Mouse (Mus musculus) heart, postnatal 0 days (tissue): ENCODE measurements around the gene Large1. TPM values are rescaled to one million over a fixed set of nuclear protein-coding genes. Genes with fewer than 3 reads are reported as not detected.
"Not testable (repeated sequence)": the region's sequence is repeated elsewhere in the genome, so short reads cannot be mapped to it uniquely, and the experiment has no call there.

ENCODE experiments used
- ATAC-seq: fragments of 200-750 bp; cut with Nextera tagmentation; 2 replicates; pipeline ENCODE4 v1.8.0; 2017; ENCODE audit warnings: low read depth, moderate number of reproducible peaks, moderate library complexity; ENCODE audit not compliant: insufficient read depth
- DNase-seq: peaks from one replicate; pipeline ENCODE4 v3.0.0-alpha.2; 2016; ENCODE audit warnings: low spot score
- H3K27ac ChIP-seq: fragments of 300-500 bp; sonication (generic); 2 replicates; pipeline ENCODE4 v1.5.1; 2014; ENCODE audit warnings: low read depth, mild to moderate bottlenecking
- H3K27me3 ChIP-seq: fragments of 300-500 bp; sonication (generic); 2 replicates; pipeline ENCODE4 v1.6.1; 2014; ENCODE audit warnings: low read length, mixed read lengths; ENCODE audit not compliant: control insufficient read depth, insufficient read depth
- H3K36me3 ChIP-seq: fragments of 300-500 bp; sonication (generic); replicated peaks from 2 replicates; pipeline ENCODE4 v1.6.1; 2014; ENCODE audit warnings: low read length, mixed read lengths; ENCODE audit not compliant: control insufficient read depth, insufficient read depth
- H3K4me1 ChIP-seq: fragments of 300-500 bp; sonication (generic); 2 replicates; pipeline ENCODE4 v1.6.1; 2014; ENCODE audit warnings: antibody characterized with exemption; ENCODE audit not compliant: control insufficient read depth, insufficient read depth
- H3K4me2 ChIP-seq: fragments of 300-500 bp; sonication (generic); 2 replicates; pipeline ENCODE4 v1.6.1; 2014; ENCODE audit warnings: low read depth, mild to moderate bottlenecking, low read length, moderate library complexity
- H3K4me3 ChIP-seq: fragments of 300-500 bp; sonication (generic); 2 replicates; pipeline ENCODE4 v1.5.1; 2014; ENCODE audit warnings: low read depth, low read length
- H3K9ac ChIP-seq: fragments of 300-500 bp; sonication (generic); replicated peaks from 2 replicates; pipeline ENCODE4 v1.6.1; 2014; ENCODE audit warnings: low read depth, low read length, mixed read lengths
- H3K9me3 ChIP-seq: fragments of 300-500 bp; sonication (generic); replicated peaks from 2 replicates; pipeline ENCODE4 v1.6.1; 2016; ENCODE audit warnings: low read length; ENCODE audit not compliant: control insufficient read depth
- CTCF ChIP-seq: IDR thresholded peaks from 2 replicates; pipeline ENCODE4 v1.5.1; 2016; ENCODE audit warnings: antibody characterized with exemption, control low read depth, low read depth
- EP300 ChIP-seq: IDR thresholded peaks from 2 replicates; pipeline ENCODE4 v1.6.1; 2016; ENCODE audit warnings: antibody characterized with exemption, low read depth
- WGBS: fragments of 180-500 bp; shearing (Covaris S2); extraction: QIAGEN DNeasy Blood & Tissue Kit; methylation state at CpG from one replicate; pipeline ENCODE4 v1.1.7; 2014; 5-methylcytosine and 5-hydroxymethylcytosine counted together
- polyA plus RNA-seq: library from polyadenylated mRNA; unstranded; fragments of >200 nt; fragmentation: Nextera tagmentation; extraction: Ambion mirVana; gene quantifications from 2 replicates; pipeline ENCODE4 v1.2.1, GENCODE M21; 2015
- total RNA-seq: library from RNA; depleted of rRNA; stranded (reverse); fragments of >200 nt; gene quantifications from 2 replicates; pipeline ENCODE4 v1.2.3, GENCODE M21; 2014; ENCODE audit warnings: low replicate concordance

Large1 gene
- total and polyA plus RNA-seq, 2 experiments from 2014 or later: 5.9 to 41.0 TPM

DNA sequence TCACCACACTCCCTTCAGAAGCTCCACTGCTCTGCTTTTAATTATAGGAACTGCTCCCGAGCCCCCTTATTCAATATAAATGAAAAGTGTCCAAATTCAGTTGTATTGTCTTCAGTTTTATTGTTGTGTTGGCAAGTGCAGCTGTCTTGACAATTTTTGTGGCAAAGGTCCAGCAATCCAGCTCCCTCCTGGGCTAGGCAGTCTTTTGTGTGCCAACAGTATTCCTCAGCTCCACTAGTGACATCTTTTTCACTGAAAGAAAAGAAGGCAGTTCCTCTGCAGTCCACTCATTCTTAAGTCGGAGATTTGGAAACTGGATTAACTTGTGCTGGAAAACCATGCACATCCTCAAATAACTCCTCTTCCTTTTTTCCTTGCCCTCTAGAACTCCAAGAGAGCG, 25.3 kb downstream of the Large1 start:
- 80% methylated on average over 3 of the region's 3 CpGs for WGBS
- H3K27ac ChIP-seq: no peak overlapping the region
- ATAC-seq (no peak), DNase-seq (no peak)
- no peaks in the 10 kb centered on the region for H3K27me3 ChIP-seq
- H3K4me2 ChIP-seq: no peak overlapping the region
- TF ChIP-seq CTCF: no peak
- no peak for TF ChIP-seq EP300
- H3K4me1 ChIP-seq: no peaks in the 10 kb centered on the region
- H3K9me3 ChIP-seq: no peaks in the 10 kb centered on the region
- no peak overlapping the region for H3K4me3 ChIP-seq
- H3K9ac ChIP-seq: no peak overlapping the region
- no peaks in the 10 kb centered on the region; the same call in 1 of the 2 replicates for H3K36me3 ChIP-seq

DNA sequence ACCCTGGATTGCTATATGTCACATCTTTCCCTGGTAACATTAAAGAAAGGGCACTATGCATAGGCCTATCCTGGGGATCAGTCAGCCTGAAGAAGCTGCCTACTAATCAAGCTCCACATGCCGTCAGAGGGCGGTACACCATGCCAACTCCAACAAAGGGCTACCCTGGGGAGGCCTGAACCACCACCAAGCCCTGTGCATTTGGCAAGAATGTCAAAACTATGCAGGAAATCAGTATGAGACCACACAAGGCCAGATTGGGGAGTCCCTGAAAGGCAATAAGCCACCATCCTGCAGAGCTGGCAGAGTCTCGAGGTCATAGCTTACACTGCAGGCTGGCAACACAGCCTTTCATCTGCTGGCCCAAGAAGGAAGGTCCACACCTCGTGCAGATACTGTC, 28.7 kb downstream of the Large1 start:
- Histone ChIP-seq H3K9ac (no peak overlapping the region), H3K27me3 (no peaks in the 10 kb centered on the region), H3K4me3 (no peak overlapping the region), H3K4me1 (no peaks in the 10 kb centered on the region), H3K36me3 (no peaks in the 10 kb centered on the region), H3K9me3 (no peaks in the 10 kb centered on the region), H3K4me2 (no peak overlapping the region), H3K27ac (no peak overlapping the region)
- TF ChIP-seq EP300: no peak
- TF ChIP-seq CTCF: no peak
- no peak for DNase-seq
- 67% methylated on average over 4 of the region's 4 CpGs for whole genome bisulfite sequencing
- no peak for ATAC-seq

DNA sequence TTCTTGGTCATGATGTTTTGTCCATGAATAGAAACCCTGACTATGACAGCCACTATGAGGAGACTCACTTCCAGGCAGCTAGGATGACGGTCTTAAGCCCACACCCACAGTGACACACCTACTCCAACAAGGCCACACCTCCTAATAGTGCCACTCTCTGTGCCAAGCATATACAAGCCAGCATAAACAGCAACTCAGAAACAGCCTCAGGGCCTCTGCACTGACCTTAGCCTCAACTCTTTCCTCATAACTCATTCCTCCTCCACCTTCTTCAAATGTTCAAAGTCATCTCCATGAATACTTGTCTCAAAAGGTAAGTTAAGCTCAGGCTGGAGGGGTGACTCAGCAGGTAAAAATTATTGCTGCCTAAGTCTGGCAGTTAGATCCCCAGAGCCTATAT, 29.7 kb downstream of the Large1 start:
- H3K4me2 ChIP-seq: no peak overlapping the region
- DNase-seq: no peak
- no peaks in the 10 kb centered on the region for H3K36me3 ChIP-seq
- no peaks in the 10 kb centered on the region for H3K27me3 ChIP-seq
- no peaks in the 10 kb centered on the region for H3K9me3 ChIP-seq
- WGBS: 81% methylated on average over 1 of the region's 1 CpGs
- TF ChIP-seq EP300: no peak
- ATAC-seq: no peak
- H3K4me1 ChIP-seq: no peaks in the 10 kb centered on the region
- no peak overlapping the region for H3K4me3 ChIP-seq
- no peak overlapping the region for H3K27ac ChIP-seq
- H3K9ac ChIP-seq: no peak overlapping the region

DNA sequence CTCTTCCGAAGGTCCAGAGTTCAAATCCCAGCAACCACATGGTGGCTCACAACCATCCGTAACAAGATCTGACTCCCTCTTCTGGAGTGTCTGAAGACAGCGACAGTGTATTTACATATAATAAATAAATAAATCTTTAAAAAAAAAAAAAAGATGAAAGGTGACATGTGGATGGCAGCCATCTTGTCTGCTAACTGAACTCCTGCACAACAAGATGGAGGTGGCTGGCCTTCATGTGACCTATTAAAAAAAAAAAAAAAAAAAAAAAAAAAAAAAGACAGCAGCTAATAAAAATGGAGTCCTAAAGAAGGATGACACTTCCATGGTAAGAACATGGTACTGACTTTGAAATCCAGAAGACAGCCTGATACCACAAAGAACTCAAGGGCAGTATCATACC, 33.8 kb downstream of the Large1 start:
- WGBS: 100% methylated on average over 1 of the region's 3 CpGs
- peak; percentile 94 for ATAC-seq
- H3K4me3 ChIP-seq: not testable (repeated sequence)

DNA sequence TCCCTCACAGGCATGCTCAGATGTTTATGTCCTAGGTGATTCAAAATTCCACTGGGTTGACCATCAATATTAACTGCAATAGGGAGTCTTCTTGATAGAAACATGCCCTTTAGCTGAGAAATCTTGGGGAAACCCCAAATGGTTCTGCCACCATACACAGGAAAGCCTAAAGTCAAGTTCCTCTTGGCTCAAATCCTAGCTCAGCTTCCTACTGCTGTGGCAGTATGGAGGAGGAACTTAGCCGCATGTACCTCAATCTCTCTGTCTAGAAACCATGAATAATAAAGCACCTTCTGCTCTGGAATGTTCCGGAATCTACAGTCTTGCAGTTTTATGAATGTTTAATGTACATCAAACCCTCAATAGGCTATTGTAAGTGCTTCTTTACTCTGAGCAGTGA, 39.4 kb downstream of the Large1 start:
- H3K4me1 ChIP-seq: peaks cover 39% of the 10 kb centered on the region
- no peak overlapping the region for H3K4me3 ChIP-seq
- peak overlapping the region; percentile 92; the same call in 1 of the 2 replicates for H3K27ac ChIP-seq
- 75% methylated on average over 2 of the region's 2 CpGs for WGBS
- TF ChIP-seq CTCF: no peak
- TF ChIP-seq EP300: no peak
- no peaks in the 10 kb centered on the region for H3K9me3 ChIP-seq
- ATAC-seq: no peak
- H3K36me3 ChIP-seq: no peaks in the 10 kb centered on the region
- H3K27me3 ChIP-seq: no peaks in the 10 kb centered on the region
- no peak overlapping the region for H3K4me2 ChIP-seq
- DNase-seq: no peak
- no peak overlapping the region for H3K9ac ChIP-seq

More for the DNA sequence above, 33.8 kb downstream of the Large1 start:
- H3K27ac ChIP-seq, H3K36me3 ChIP-seq, DNase-seq, H3K9ac ChIP-seq, H3K4me2 ChIP-seq, H3K4me1 ChIP-seq, H3K27me3 ChIP-seq, H3K9me3 ChIP-seq: not testable (repeated sequence)

DNA sequence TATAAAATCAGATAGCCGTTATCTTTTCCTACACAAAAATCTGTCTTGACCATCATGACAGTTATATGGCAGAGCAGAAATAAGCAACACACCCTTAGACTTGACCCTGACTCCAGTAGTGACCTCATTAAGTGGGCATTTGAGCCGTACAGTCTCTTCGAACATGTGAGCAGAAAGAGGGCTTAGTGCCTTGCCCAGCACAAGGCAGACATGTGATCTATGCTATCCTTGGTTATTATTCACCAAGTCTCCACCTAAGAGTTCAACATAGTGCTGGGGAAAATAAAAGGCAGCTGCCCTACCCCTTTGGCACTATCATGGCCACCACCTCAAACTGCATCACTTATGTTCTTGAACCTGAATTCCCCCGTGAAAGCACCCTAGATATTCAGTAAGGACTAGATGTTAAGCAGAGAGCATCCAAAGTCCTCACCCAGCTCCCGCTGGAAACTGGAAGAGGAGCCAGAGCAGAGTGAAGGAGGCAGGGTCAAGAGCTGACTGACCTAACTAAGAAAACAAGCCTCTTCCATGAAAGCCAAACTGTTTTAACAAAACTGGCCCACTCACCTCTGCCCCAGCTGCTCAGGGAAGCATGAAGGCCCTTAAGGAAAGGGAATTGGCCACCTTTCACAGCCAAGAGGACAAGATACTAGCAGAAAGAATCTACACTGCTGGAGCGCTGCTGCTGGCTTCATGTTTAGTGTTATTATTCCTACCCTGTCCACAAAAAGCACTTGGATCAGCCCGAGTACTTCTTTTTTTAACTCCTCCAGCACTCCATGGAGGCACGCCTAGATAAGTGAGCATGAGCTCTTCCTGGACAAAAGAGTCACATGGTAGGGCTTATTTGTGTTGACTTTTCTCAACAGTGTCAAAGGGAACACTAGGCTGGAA, 40.4 kb downstream of the Large1 start:
- H3K4me3 ChIP-seq: no peak overlapping the region
- H3K4me2 ChIP-seq: peak overlapping the region; percentile 42
- DNase-seq: peak; percentile 41
- H3K9ac ChIP-seq: peak overlapping the region; percentile 37
- H3K9me3 ChIP-seq: no peaks in the 10 kb centered on the region
- H3K36me3 ChIP-seq: no peaks in the 10 kb centered on the region
- 30% methylated on average over 8 of the region's 8 CpGs for whole genome bisulfite sequencing
- H3K4me1 ChIP-seq: peaks cover 43% of the 10 kb centered on the region
- H3K27ac ChIP-seq: peak overlapping the region; percentile 92
- H3K27me3 ChIP-seq: no peaks in the 10 kb centered on the region
- TF ChIP-seq EP300 (no peak), CTCF (no peak)
- ATAC-seq: peak; percentile 83
